Mouse (Mus musculus) urinary bladder, adult 2 months (tissue): Measurements from ENCODE around the gene Dync1h1. TPM values are rescaled to one million over a fixed set of nuclear protein-coding genes. Genes with fewer than 3 reads are reported as not detected.
"Not testable (repeated sequence)": the region's sequence is repeated elsewhere in the genome, so short reads cannot be mapped to it uniquely, and the experiment has no call there.

Source experiments
- DNase-seq: peaks from one replicate; pipeline ENCODE4 v3.0.0; 2022; ENCODE audit warnings: low spot score
- polyA plus RNA-seq: library from polyadenylated mRNA; depleted of rRNA; stranded (reverse); fragments of >200 nt; gene quantifications from 2 replicates; pipeline ENCODE4 v1.2.3, GENCODE M21; 2012

Gene Dync1h1
- polyA plus RNA-seq, 1 experiment, result 114 TPM

DNA sequence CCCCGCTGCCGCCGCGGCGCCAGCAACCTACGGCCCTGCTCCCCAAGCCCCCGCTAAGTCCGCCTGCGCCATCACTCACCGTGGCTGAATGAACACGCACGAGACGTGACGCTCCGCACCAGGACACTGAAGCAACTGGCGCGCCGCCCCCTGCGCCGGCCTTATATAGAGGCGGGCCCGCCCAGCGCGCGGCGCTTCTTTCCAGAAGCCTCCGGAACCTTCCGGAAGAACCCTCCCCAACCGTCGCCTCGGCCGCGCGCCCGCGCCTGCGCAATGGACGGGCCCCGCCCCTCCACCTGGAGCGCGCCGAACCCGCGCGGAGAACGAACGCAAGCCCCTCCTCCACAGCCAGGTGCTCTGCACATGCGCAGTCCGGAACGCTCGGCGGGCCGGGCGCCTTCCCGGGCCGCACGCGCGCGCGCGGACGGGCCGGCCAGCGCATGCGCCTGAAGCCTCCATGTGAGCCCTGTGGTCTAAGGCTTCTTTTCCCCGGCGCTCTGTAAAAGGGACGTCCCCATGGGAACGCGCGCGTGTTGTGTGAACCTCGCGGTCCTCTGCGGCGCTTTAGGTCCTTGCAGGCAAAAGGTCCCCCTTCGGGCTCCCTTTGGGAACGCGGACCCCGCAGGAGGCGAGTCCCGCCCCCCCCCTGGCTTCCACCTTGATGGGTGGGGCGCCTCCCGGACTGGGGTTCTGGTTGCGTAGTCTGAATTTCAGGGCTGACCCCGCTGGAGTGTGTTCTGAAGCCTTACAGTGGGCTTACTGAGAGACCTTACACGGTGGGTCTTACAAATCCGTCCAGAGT lies 95.1 kb downstream of the Dync1h1 start:
- DNase-seq, result peak; percentile 100

DNA sequence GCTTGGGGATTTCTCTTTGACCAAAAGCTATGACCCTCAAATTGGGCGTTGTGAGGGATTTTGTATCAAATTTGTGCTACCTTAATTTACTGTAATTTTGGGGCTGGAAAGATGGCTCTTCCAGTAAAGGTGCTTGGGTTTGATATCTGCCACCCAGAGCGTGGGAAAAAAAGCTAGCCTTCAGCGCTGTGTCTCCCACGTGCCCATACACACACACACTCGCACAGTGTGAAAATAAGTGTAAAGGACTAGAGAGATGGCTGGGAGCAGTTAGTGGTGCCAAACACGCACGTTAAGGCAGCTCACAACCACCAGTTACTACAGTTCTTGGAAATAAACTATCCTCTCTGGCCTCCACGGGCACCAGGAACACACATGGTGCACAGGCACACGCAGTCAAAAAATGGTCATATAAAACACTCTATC lies 95.7 kb downstream of the Dync1h1 start:
- DNase-seq, result no peak

DNA sequence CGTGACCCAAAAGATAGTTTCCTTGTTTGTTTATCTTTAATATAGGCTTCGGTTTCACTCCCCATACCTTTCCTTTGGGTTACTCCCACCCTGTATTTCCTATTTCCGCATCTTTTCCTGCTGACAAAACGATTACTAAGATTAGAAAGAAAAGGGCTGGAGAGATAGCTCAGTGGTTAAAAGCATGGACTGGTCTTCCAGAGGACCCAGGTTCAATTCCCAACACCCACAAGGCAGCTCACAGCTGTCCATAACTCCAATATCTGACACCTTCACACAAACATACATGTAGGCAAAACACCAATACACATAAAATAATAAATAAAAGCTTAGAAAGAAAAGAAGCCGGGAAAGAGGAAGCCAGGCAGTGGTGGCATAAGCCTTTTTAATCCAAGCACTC lies 96.2 kb downstream of the Dync1h1 start:
- DNase-seq, result no peak

DNA sequence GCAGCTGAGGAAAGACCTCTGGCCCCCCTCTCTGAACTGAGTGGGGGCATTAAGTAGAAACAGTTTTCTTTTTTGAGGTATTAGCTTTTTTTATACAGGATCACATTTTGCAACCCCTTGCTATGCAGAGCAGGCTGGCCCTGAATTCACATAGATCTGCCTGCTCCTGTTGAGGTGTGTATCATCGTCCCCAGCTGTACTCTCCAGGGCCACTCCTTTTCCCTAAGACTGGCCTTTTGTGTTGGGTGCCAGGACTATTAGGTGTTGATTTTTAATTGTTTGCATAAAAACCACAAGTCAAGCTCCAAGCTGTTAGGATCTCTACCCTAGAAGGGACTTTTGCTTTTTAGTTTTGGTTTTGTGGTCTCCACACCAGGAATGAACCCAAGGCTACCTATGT lies 96.8 kb downstream of the Dync1h1 start:
- DNase-seq, result no peak

DNA sequence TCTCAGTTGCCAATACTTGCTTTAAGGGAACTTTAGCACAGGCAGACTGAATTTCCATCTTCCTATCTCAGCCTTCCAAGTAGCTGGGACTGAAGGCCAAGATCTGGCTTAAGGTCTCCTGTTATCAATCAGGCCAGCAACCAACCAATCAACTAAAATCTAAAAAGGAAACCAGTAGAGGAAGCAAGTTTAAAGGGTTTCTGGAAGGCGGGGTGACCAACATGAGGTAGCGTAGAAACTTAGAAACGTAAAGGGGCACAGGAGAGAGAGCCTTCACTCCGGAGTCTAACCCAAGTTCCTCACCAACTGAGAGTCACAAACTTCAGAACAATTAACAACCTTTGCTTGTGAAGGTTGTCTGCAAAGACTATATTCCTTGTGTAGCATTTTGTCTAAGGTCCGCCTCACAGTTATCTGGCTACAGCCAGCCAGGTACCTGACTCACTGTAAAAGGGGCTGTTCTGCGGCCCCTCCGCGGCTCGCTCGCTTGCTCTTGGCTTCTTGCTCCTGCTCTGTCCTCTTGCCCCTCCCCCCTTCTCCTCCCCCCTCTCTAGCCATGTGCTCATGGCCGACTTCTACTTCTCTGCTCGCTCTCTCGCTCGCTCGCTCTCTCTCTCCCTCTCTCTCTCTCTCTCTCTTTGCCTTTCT lies 97.4 kb downstream of the Dync1h1 start:
- DNase-seq, result no peak

DNA sequence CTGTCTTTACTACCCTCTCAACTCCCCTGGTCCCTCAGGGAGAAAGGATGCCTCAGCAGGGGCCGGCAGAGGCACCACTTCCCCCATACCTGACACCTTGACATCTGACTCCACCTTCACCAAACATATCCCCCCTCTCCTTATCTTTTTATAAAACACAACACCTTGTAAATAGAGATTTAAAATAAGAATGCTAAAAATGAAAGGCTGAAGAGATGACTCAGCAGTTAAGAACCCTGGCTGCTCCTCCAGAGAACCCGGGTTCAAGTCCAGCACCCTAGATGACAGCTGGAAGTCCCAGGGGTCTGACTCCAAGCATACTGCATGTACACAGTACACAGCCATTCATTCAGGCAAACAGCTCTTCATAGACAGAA lies 97.9 kb downstream of the Dync1h1 start:
- DNase-seq, result no peak

DNA sequence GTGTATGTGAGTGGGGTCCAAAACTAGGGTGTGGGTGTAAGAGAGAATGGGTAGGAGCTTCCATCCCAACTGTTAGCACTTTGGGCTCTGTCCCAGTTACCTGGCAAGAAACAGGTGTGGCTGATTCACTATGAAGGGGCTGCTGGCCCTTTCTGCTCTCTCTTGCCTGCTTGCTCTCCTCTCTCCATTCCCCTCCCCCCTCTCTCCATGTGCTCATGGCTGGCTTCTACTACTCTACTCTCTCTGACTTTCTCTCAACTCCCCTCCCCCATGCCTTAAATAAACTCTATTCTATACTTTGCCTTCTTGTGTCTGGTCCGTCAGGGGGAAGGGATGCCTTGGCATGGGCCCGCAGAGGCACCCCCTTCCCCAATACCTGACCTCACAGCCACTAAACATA lies 99.5 kb downstream of the Dync1h1 start:
- DNase-seq, result no peak

DNA sequence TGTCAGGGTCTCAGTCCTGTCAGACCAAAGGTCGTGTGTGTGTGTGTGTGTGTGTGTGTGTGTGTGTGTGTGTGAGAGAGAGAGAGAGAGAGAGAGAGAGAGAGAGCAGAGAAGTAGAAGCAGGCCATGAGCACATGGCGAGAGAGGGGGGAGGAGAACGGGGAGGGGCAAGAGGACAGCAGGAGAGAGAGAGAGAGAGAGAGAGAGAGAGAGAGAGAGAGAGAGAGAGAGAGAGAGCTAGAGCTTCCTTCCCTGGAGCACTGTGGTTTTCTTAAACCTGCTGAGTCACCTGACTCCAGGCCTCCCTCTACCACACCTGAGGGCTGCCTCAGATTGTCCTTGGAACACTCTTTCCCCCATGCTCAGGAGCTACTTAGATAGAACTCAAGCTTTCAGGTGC lies 100.1 kb downstream of the Dync1h1 start:
- not testable (repeated sequence) for DNase-seq

DNA sequence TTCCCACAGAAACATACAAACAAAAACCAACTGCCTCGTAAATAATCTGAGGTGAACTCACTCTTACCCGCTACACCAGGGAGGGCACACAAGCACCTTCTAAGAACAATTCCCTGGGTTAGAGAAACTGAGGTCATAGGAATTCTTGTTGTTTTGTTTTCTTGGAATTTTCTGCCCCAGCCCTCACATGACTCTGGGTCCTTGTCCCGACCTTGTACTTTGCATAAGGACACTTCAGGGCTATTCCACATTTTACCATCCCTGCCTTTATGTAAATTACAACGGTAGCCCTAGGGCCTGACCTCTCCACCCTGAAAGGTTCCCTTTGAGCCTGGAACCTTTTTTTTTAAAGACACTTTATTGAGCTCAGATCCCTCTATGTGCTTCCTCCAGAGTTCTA lies 101.3 kb downstream of the Dync1h1 start, which contains the start of gene Hsp90aa1:
Hsp90aa1 (minus strand) TSS at position 173 of the 400 bp plus-strand sequence.
- DNase-seq, result no peak

DNA sequence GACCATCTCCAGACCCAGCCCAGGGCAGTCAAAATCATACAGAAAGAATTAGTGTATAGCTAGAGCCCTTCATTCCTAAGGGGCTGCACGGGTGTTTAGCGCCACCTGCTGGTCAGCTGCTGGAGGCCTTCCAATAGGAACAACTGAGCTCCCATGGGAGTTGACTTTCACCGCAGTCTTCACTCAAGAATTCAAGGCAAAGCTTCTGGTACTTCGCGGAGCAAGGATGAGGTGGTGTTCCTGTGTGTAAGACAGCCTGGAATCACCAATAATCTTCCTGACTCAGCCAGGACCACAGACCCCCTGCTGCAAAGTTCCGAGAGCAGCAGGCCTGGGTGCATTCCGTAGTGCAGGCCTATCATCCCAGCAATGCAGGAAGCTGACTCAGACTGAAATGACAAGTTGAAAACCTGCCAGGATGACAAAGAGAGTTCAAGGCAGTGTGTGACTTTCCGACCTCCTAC lies 101.8 kb downstream of the Dync1h1 start:
- DNase-seq, result peak; percentile 76

DNA sequence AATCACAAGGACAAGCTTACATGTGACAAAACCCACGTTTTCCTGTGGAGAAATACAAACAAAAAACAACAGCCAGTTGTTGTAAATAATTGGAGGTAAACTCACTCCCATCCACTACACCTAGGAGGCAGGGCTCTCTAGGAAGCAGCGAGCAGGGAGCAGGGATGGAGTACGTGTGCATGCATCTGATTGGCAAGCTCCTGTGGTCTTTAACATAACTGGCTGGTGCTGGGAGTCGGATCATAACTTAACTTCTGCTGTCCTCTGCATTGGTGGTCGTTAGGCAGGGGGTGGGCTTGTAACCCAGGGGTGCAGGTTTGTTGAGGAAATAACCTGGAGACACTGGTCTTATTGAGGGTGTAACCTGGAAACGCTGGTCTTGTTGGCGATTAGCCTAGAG lies 102.4 kb downstream of the Dync1h1 start:
- DNase-seq, result no peak

DNA sequence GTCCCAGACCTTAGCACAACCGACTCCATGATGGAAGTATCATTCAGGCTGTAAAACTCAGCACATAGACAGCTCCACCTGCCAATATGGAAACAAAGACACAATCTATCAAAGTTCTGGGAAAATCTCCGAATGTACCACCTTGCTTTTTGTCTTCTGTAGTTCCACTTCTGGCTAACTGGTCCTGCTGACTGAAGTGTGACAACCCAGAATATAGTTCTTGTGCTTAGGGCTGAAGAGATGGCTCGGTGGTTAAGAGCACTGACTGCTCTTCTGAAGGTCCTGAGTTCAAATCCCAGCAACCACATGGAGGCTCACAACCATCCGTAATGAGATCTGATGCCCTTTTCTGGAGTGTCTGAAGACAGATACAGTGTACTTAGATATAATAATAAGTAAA lies 104.2 kb downstream of the Dync1h1 start:
- not testable (repeated sequence) for DNase-seq

DNA sequence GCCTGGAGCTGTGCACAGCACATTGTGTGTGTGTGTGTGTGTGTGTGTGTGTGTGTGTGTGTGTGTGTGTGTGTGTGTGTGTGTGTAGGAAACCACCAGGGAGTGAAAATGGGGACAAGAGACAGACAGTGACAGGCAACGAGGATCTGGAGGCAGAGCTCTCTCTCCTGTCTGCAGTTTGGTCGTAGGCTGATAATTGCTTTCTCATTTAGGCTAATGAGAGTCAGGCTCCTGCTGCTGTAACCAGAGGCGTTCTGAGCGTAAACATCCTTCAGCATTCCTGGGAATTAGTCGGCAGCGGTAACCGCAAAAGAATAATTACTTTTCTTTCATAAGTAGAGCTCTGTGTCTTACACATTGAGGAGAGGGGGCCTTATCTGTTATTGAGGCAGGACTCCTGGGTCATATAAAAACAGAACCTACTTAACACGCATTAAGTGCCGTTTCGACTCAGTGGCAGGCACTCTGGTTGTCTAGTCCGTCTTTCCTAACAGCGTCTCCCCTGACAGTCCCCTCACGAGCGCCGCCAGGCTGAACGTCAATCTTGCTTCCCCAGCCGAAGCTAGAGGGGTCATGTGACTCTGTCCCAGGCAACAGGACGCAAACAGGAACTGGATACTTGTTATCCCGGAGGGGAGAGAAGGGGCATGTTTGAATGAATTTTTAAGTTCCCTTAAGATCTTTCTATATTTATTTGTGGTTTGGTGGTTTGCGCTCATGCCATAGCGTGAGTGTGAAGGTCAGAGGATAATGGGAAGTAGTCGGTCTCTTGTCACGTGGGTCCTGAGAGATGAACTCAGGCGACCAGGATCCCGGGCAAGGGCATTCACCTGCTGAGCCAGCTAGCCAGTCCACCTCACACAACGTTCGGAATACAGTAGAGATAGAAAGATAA lies 105.3 kb downstream of the Dync1h1 start:
- peak; percentile 21 for DNase-seq

DNA sequence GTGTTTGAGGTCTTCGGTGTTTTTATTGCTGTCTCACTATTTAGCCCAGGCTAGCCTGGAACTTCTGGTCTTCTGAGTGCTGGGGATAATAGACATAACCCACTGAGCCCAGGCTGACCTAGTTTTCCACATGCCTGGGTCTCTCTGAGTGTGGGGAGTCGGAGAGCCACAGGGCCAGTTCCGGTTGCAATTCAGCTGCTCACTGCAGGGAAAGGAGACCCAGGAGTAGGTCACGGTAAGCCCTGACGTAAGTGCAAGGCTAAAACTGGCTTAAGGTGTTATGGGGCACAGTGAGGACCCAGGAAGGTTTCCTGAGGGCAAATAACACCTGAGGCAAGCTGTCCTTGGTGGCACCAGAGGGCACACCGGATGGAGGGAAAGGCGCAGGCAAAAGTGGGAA lies 106.2 kb downstream of the Dync1h1 start:
- DNase-seq, result no peak

DNA sequence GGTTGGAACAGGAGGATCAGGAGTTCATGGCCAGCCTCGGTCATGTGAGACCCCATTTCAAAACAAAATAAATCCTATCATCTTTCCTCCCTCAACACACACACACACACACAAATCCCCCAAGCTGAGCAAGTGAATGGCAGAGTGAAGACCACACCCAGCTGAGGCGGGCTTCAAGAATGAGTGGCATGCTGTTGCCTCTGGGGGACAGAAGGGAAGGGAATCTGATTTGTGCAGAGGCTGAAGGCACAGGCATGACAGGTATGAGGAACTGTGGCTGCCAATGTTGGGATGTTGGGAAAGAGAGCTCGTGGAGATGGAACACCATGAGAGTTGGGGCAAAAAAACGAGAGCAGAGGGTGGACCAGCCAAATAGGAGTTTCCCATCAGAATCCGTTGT lies 110.0 kb downstream of the Dync1h1 start:
- DNase-seq, result no peak

DNA sequence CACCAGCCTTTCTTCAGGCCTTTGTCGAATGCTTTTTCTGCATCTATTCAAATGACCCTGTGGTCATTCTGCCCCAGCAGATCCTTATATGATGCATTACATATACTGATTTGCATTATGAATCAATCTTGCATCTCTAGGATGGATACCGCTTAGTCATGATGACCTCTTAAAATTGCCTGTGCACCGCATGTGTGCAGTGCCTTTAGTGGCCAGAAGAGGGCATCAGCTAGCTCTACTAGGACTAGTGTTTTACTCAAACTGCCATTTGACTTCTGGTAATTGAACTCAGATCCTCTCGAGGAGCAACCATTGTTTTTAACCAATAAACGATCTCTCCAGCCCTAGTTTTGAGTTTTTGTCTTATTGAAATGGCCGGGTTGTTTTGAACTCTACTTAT lies 112.5 kb downstream of the Dync1h1 start:
- DNase-seq, result no peak

DNA sequence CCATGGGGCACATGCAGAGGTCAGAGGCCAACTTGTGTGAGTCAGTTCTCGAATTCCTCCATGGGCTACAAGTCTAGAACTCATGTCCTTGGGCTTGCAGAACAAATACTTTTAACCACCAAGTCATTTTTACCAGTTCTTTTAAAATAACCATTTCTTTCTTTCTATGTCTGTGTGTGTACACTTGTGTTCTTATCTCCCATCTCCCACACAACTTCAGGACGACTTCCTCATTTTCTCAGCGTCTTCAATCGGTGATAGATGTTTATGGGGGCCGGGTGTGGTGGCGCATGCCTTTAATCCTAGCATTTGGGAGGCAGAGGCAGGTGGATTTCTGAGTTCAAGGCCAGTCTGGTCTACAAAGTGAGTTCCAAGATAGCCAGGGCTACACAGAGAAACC lies 113.0 kb downstream of the Dync1h1 start:
- no peak for DNase-seq

DNA sequence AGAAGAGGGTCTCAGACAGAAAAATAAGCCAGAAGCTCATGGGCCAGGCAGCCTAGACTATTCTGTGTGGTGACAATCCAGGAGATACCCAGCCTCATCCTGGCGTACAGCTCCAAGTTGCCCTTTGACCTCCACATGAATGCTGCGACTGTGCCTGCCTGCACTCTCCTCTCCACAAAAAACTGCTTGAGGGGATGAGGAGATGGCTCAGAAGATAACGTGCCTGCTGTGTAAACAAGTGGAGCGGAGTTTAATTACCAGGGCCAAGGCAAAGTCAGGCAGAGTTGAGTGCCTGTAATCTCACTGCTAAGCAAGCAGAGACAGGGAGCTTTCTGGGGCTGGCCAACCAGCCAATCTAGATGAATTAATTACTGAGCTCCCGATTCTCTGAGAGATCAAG lies 114.8 kb downstream of the Dync1h1 start:
- no peak for DNase-seq
